Mouse (Mus musculus): ENCODE measurements around the gene Snx11. TPM values are rescaled to one million over a fixed set of nuclear protein-coding genes. Genes with fewer than 3 reads are reported as not detected.

Gene Snx11
- total RNA-seq, 2 experiments from 2014 or later = 12.4 to 13.7 TPM

DNA sequence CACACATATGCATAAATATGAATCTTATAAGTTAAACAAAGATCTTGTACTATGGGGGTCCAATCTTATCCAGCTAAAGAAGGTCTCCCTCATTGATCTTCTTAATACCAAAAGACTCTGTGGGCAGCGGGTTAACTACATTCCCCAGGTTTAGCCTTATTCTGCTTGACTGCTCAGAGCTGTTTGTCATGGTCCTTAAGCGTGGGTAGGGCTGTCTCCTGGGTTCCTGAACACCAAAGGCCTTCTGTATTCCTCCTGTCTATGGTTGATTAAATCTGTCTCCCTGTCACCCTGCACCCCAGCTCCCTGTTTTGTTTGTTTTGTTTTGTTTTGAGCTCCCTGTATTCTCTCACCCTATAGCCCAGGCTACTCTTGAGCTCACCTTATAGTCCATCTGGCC is 48.8 kb downstream of the Snx11 start:
- intact Hi-C loops (cut with DNase I) = loop anchor here (5.0 kb wide), 1 partner anchor 451 kb away; no protein-coding TSS in a partner anchor
- no peak for DNase-seq

DNA sequence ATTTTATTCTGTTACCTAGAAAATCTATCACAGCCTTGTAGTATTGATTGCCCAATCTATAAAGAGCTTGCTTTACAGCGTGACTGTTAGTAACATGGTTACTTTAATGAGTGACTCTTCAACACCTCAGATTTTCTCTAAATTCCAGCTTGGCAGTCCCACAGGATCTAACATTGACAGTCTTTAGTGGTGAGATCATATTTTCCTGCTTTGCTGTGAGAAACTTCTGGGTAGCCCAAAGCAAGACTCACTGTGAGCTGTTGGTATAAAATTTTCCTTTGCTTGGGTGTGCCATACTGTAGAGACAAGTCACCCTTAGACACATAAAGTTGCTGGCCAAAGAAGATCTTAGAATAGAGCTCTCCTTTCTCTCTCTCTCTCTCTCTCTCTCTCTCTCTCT is 51.5 kb downstream of the Snx11 start:
- intact Hi-C loops (cut with DNase I) = loop anchor here (5.0 kb wide), 1 partner anchor 449 kb away; no protein-coding TSS in a partner anchor
- no peak for DNase-seq

DNA sequence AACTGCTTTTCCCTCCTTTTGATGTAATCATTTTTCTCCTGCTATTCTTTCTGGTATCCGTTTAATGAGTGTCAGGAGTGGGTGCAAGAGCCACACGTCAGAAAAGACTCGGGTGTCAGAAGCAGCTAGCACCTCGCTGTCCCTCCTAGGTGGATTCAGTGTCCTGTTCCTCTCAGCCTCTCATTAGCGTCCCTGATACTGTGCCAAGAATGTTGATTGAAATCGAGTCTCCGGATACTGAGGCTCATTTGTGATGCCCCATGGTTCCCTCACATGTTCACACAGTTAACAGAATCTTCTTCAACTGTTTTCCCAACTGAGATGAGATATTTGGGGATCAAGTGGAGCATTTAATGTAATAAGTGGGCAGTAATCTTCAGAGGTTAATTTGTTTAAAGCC is 58.8 kb downstream of the Snx11 start:
- intact Hi-C loops (cut with DNase I) = no loop called here
- no peak for DNase-seq

Other genes with a start within 250 kb of the Snx11 start
- 10 to 100 TPM; 36.4 to 46.8 TPM for gene Cbx1, start 11.6 kb upstream of the Snx11 start, total RNA-seq (2021)
- 100 to 1,000 TPM; 346 to 358 TPM for gene Nfe2l1, start 52.4 kb upstream of the Snx11 start, total RNA-seq (2021)
- 10 to 100 TPM; 34.6 to 35.8 TPM for gene Copz2, start 72.3 kb upstream of the Snx11 start, total RNA-seq (2021)
- gene Cdk5rap3, start 138.9 kb upstream of the Snx11 start, total RNA-seq (2021) = 10 to 100 TPM; 22.3 to 23.3 TPM
- 1 to 10 TPM in 1 of 2 experiments, under 1 TPM in 1; 0.88 to 1.8 TPM for gene Prr15l, start 150.5 kb upstream of the Snx11 start, total RNA-seq (2021)
- 10 to 100 TPM; 14.1 to 15.0 TPM for gene Pnpo, start 166.4 kb upstream of the Snx11 start, total RNA-seq (2021)
- 10 to 100 TPM; 11.4 to 12.0 TPM for gene Sp2, start 205.4 kb upstream of the Snx11 start, total RNA-seq (2021)
- gene Sp6, start 235.8 kb upstream of the Snx11 start, total RNA-seq (2021) = under 1 TPM; 0.07 to 0.12 TPM

Measured in heart, postnatal 14 days (tissue).